Mouse (Mus musculus) hindbrain, postnatal 0 days (tissue): ENCODE measurements at regions not wholly inside any gene's neighbourhood (a gene's known extent, or its start where the extent isn't known, plus 50 kb on each side); places are given as distances from the start of the nearest gene placed in this dataset.
A peak's percentile ranks its signal among the peaks of the same experiment; 100 is the strongest.

Source experiments
- ATAC-seq: fragments of 200-750 bp; cut with Nextera tagmentation; 2 replicates; pipeline ENCODE4 v1.8.0; 2017; ENCODE audit warnings: mild to moderate bottlenecking, moderate TSS enrichment, moderate library complexity
- DNase-seq: peaks from one replicate; pipeline ENCODE4 v3.0.0-alpha.2; 2015; ENCODE audit warnings: low spot score
- H3K27ac ChIP-seq: fragments of 300-500 bp; sonication (generic); 2 replicates; pipeline ENCODE4 v1.5.1; 2014; ENCODE audit warnings: mild to moderate bottlenecking
- H3K27me3 ChIP-seq: fragments of 300-500 bp; sonication (generic); 2 replicates; pipeline ENCODE4 v1.6.1; 2014; ENCODE audit warnings: low read length, mixed read lengths; ENCODE audit not compliant: insufficient read depth
- H3K36me3 ChIP-seq: fragments of 300-500 bp; sonication (generic); 2 replicates; pipeline ENCODE4 v1.6.1; 2014; ENCODE audit warnings: low read length, mixed read lengths; ENCODE audit not compliant: insufficient read depth
- H3K4me1 ChIP-seq: fragments of 300-500 bp; sonication (generic); 2 replicates; pipeline ENCODE4 v1.6.1; 2014; ENCODE audit warnings: antibody characterized with exemption, low read length, mixed read lengths; ENCODE audit not compliant: insufficient read depth
- H3K4me2 ChIP-seq: fragments of 300-500 bp; sonication (generic); 2 replicates; pipeline ENCODE4 v1.6.1; 2014; ENCODE audit warnings: low read depth, mild to moderate bottlenecking, low read length, moderate library complexity, mixed read lengths
- H3K4me3 ChIP-seq: fragments of 300-500 bp; sonication (generic); 2 replicates; pipeline ENCODE4 v1.5.1; 2014; ENCODE audit warnings: low read length
- H3K9ac ChIP-seq: fragments of 300-500 bp; sonication (generic); replicated peaks from 2 replicates; pipeline ENCODE4 v1.6.1; 2014; ENCODE audit warnings: mild to moderate bottlenecking, low read length, moderate library complexity, mixed read lengths
- H3K9me3 ChIP-seq: fragments of 300-500 bp; sonication (generic); 2 replicates; pipeline ENCODE4 v1.6.1; 2016; ENCODE audit warnings: low read length, mixed read lengths
- CTCF ChIP-seq: IDR thresholded peaks from 2 replicates; pipeline ENCODE4 v1.5.1; 2016; ENCODE audit warnings: antibody characterized with exemption, control low read depth, low read depth
- WGBS: fragments of 180-500 bp; shearing (Covaris S2); extraction: QIAGEN DNeasy Blood & Tissue Kit; methylation state at CpG from one replicate; pipeline ENCODE4 v1.1.7; 2014; 5-methylcytosine and 5-hydroxymethylcytosine counted together

DNA sequence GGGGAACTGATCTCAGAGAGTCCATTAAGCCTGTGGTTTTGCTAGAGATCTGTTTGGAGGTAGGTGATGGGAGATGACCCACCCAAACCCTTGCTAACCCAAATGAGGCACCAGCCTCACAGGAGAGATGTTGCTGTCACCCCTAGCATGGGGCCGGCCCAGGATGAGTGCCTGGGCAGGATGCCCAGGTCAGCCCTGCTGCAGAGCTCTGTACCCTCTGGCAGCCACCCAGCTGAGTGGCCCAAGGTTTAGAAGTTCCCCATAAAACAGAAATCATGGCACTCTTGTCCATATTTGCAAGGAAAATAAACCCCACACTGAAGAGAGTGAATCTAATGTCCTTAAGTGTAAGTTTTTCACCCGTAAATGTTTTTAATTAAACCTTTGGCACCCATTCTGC is 141.7 kb downstream of the H2afy start:
- Histone ChIP-seq H3K27me3 (no peaks in the 10 kb centered on the region), H3K4me1 (no peaks in the 10 kb centered on the region), H3K36me3 (no peaks in the 10 kb centered on the region), H3K4me3 (no peak overlapping the region), H3K9me3 (no peaks in the 10 kb centered on the region), H3K4me2 (no peak overlapping the region), H3K9ac (no peak overlapping the region), H3K27ac (no peak overlapping the region)
- no peak for TF ChIP-seq CTCF
- ATAC-seq: no peak
- DNase-seq: peak; percentile 21
- 68% methylated on average over 2 of the region's 2 CpGs for WGBS

DNA sequence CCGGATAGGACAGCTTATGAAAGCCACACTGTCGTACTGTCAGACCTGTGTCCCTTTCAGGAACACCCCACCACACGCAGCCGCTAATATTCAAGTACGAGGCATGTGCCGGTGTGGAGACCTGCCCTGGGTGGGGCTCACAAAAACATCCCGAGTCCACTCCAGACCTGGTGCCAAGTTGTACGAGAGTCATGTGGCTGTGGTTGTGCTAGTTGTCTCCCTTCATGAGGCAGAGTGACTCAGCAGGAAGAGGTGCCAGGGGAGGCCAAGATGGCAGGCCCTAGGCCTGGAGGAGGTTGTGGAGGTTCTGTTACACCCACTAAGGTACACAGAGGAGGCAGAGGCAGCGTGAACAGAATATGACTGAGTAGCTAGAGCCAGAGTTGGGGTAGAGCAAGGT is 143.5 kb downstream of the H2afy start:
- Histone ChIP-seq H3K36me3 (no peaks in the 10 kb centered on the region), H3K9ac (no peak overlapping the region), H3K4me1 (no peaks in the 10 kb centered on the region), H3K27me3 (no peaks in the 10 kb centered on the region), H3K9me3 (no peaks in the 10 kb centered on the region), H3K4me3 (no peak overlapping the region), H3K4me2 (no peak overlapping the region), H3K27ac (no peak overlapping the region)
- 92% methylated on average over 9 of the region's 9 CpGs for WGBS
- TF ChIP-seq CTCF: no peak
- ATAC-seq (no peak), DNase-seq (no peak)

DNA sequence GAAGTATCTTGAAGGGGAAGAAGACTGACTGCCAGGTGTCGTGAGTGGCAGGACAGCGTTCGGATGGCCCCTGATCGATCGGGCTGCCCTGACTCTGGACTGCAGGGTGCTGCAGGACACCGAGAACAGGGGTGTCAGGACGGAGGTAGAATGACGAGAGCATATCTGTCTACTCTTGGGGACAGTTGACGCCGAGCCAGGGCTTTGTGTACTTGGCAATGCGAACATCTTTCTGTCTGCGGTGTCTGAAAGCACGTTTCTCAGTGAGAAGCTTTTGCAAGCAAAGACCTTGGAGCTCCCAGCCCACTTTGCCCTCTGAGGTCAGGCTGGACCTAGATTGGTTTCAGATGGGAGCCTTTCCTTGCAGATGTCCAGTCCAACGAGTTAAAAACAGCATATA is 144.9 kb downstream of the H2afy start:
- no peak for ATAC-seq
- no peak for DNase-seq
- TF ChIP-seq CTCF: no peak

DNA sequence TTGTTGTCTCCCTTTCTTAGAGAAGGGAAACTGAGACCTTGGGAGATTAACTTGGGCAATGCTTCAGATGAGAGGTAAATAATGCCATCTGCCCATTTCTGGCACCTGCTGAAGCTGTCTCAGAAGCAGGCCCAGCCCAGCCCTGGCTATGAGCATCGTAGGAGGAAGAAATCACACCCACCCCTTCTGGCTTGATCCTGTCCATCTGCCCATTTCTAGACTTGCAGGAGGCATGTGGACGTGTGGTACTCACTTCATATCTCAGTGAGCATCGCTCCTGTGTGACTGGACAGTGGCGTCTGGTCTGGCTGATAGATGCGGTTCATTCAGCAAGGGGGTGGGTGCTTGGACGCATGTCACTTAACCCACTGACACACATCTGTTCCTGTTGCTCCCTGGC is 146.0 kb downstream of the H2afy start:
- Histone ChIP-seq H3K36me3 (no peaks in the 10 kb centered on the region), H3K4me3 (no peak overlapping the region), H3K27me3 (no peaks in the 10 kb centered on the region), H3K9ac (no peak overlapping the region), H3K4me2 (no peak overlapping the region), H3K27ac (no peak overlapping the region), H3K4me1 (no peaks in the 10 kb centered on the region), H3K9me3 (no peaks in the 10 kb centered on the region)
- TF ChIP-seq CTCF: no peak
- WGBS: 65% methylated on average over 6 of the region's 6 CpGs
- ATAC-seq: no peak
- no peak for DNase-seq

More for the DNA sequence above, 144.9 kb downstream of the H2afy start:
- Histone ChIP-seq H3K27ac (no peak overlapping the region), H3K27me3 (no peaks in the 10 kb centered on the region), H3K9ac (no peak overlapping the region), H3K9me3 (no peaks in the 10 kb centered on the region), H3K36me3 (no peaks in the 10 kb centered on the region), H3K4me3 (no peak overlapping the region), H3K4me1 (no peaks in the 10 kb centered on the region), H3K4me2 (no peak overlapping the region)
- 75% methylated on average over 14 of the region's 14 CpGs for WGBS

DNA sequence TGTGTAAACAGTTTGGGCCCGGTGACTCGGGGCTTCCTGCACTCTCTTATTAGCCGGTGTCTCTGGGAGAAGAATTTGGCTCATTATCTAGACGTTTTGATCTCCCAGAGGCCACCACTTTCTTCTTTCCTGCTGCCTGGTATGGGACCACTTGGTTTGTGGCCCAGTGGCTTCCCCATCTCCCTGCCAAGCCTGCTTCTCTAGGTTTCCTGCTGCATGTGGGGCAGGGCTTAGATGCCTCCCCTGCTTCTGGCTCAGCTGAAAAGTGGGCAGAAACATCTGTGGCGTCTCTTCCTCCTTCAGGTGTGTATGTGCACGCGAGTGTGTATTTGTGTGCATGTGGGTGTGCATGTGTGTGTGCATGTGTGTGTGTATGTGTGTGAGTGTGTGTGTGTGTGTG is 146.8 kb downstream of the H2afy start:
- H3K4me1 ChIP-seq: no peaks in the 10 kb centered on the region
- TF ChIP-seq CTCF: no peak
- H3K9ac ChIP-seq: no peak overlapping the region
- H3K4me2 ChIP-seq: no peak overlapping the region
- no peak overlapping the region for H3K27ac ChIP-seq
- WGBS: 59% methylated on average over 7 of the region's 7 CpGs
- no peaks in the 10 kb centered on the region for H3K27me3 ChIP-seq
- no peak overlapping the region for H3K4me3 ChIP-seq
- no peaks in the 10 kb centered on the region for H3K9me3 ChIP-seq
- DNase-seq (no peak), ATAC-seq (no peak)
- no peaks in the 10 kb centered on the region for H3K36me3 ChIP-seq

DNA sequence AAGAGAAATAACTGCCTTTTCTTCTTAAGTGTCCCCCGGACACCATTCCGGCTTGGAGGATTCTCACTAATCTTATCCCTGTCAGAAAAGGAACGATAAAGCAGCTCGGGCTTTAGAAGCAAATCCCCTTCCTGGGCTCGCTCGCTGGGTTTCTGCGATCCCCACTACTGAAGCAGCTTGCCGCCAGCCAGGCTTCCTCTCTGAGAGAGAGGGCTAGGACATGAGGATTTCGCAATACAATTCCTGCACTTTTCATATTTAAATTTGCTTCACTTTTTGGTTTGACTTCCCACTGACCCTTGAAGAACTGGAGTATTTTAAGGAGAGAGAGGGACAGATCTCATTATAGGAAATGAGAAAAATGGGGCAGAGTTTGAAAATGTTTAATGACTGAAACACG is 149.4 kb upstream of the Pitx1 start:
- Histone ChIP-seq H3K4me1 (no peaks in the 10 kb centered on the region), H3K9ac (no peak overlapping the region), H3K4me2 (no peak overlapping the region), H3K4me3 (no peak overlapping the region), H3K36me3 (no peaks in the 10 kb centered on the region), H3K9me3 (no peaks in the 10 kb centered on the region), H3K27ac (no peak overlapping the region), H3K27me3 (no peaks in the 10 kb centered on the region)
- 22% methylated on average over 10 of the region's 10 CpGs for WGBS
- ATAC-seq (no peak), DNase-seq (peak; percentile 5)
- no peak for TF ChIP-seq CTCF

DNA sequence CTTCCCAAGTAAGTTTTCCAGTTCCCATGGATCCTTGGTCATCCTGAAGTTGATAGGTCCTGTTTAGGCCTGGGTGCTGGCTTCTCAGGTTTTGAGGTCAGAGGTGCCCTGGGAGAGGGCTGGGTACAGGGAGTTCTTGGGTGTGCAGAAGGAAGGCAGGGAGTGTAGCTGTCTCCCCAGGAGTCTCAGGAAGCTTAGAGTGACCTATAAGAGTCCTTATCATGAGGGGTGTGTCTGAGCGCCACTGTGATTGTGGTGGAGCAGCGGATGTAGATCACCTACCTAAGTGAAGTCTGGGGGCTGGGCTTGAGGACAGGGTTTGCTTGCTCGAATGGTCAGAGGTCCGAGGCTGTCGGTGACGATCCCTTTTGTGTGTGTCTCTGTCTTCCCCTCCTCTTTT is 148.8 kb upstream of the Pitx1 start:
- Histone ChIP-seq H3K4me1 (no peaks in the 10 kb centered on the region), H3K9me3 (no peaks in the 10 kb centered on the region), H3K9ac (no peak overlapping the region), H3K4me2 (no peak overlapping the region), H3K36me3 (no peaks in the 10 kb centered on the region), H3K27me3 (no peaks in the 10 kb centered on the region), H3K27ac (no peak overlapping the region), H3K4me3 (no peak overlapping the region)
- no peak for ATAC-seq
- DNase-seq: no peak
- WGBS: 56% methylated on average over 6 of the region's 6 CpGs
- TF ChIP-seq CTCF: no peak

DNA sequence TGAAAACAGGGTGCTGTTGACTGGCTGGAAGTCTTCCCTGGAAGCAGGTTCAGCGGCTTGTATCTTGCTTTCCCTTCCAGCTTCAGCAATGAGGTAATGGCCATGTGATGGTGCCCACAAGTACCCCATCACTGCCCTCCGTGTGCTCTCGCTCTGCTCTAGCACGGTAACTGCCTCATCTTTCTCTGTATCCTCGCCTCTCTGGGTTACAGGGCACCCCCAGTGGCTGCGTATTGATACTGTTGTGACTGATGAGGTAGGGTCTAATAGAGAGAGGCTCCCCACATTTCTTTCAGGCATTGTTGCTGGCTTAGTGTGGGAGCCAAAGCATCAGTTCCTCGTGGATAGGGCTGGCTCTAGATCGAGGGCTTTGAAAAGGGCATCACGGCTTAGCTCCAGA is 147.9 kb upstream of the Pitx1 start:
- Histone ChIP-seq H3K27me3 (no peaks in the 10 kb centered on the region), H3K9ac (no peak overlapping the region), H3K9me3 (no peaks in the 10 kb centered on the region), H3K4me3 (no peak overlapping the region), H3K36me3 (no peaks in the 10 kb centered on the region), H3K4me1 (no peaks in the 10 kb centered on the region), H3K27ac (no peak overlapping the region), H3K4me2 (no peak overlapping the region)
- WGBS: 41% methylated on average over 9 of the region's 9 CpGs
- DNase-seq (peak; percentile 12), ATAC-seq (peak; percentile 51; the same call in 1 of the 2 replicates)
- TF ChIP-seq CTCF: peak; percentile 39
